Mouse (Mus musculus): ENCODE data around the gene Apof. TPM values are rescaled to one million over a fixed set of nuclear protein-coding genes. Genes with fewer than 3 reads are reported as not detected.

Apof gene
- polyA plus RNA-seq, 1 experiment = 0.44 TPM

- Histone ChIP-seq H3K4me3 (ENCODE audit: control insufficient read depth, low read depth, low read length) (no peak overlapping the region), H3K4me1 (ENCODE audit: control insufficient read depth, insufficient read depth, low read length) (no peaks in the 10 kb centered on the region), H3K27me3 (ENCODE audit: control insufficient read depth, insufficient read depth, low read length) (no peaks in the 10 kb centered on the region), H3K27ac (ENCODE audit: control insufficient read depth, insufficient read depth, low read depth, low read length) (no peak overlapping the region), H3K36me3 (ENCODE audit: control insufficient read depth, insufficient read depth, low read length) (peaks cover 2% of the 10 kb centered on the region)
- TF ChIP-seq CTCF (IDR thresholded peaks at IDR 0.05; ENCODE audit: control insufficient read depth, insufficient read depth, insufficient replicate concordance, low read depth, low read length) (no peak), POLR2A (IDR thresholded peaks at IDR 0.05; ENCODE audit: control insufficient read depth, low read depth, low read length) (no peak)
Observed at GRCm38 (mm10) chr10:128243252-128243651, 25.2 kb upstream of the Apof start.

- H3K27ac ChIP-seq (ENCODE audit: control insufficient read depth, insufficient read depth, low read depth, low read length) = no peak overlapping the region
- TF ChIP-seq POLR2A (IDR thresholded peaks at IDR 0.05; ENCODE audit: control insufficient read depth, low read depth, low read length) (no peak), CTCF (IDR thresholded peaks at IDR 0.05; ENCODE audit: control insufficient read depth, insufficient read depth, insufficient replicate concordance, low read depth, low read length) (no peak)
- no peaks in the 10 kb centered on the region for H3K4me1 ChIP-seq (ENCODE audit: control insufficient read depth, insufficient read depth, low read length)
- H3K36me3 ChIP-seq (ENCODE audit: control insufficient read depth, insufficient read depth, low read length) = peaks cover 2% of the 10 kb centered on the region
- no peak overlapping the region for H3K4me3 ChIP-seq (ENCODE audit: control insufficient read depth, low read depth, low read length)
- no peaks in the 10 kb centered on the region for H3K27me3 ChIP-seq (ENCODE audit: control insufficient read depth, insufficient read depth, low read length)
Observed at GRCm38 (mm10) chr10:128244121-128244520, 24.4 kb upstream of the Apof start.

- Histone ChIP-seq H3K27me3 (ENCODE audit: control insufficient read depth, insufficient read depth, low read length) (no peaks in the 10 kb centered on the region), H3K4me3 (ENCODE audit: control insufficient read depth, low read depth, low read length) (no peak overlapping the region), H3K36me3 (ENCODE audit: control insufficient read depth, insufficient read depth, low read length) (peaks cover 4% of the 10 kb centered on the region), H3K27ac (ENCODE audit: control insufficient read depth, insufficient read depth, low read depth, low read length) (no peak overlapping the region), H3K4me1 (ENCODE audit: control insufficient read depth, insufficient read depth, low read length) (no peaks in the 10 kb centered on the region)
- TF ChIP-seq POLR2A (IDR thresholded peaks at IDR 0.05; ENCODE audit: control insufficient read depth, low read depth, low read length) (no peak), CTCF (IDR thresholded peaks at IDR 0.05; ENCODE audit: control insufficient read depth, insufficient read depth, insufficient replicate concordance, low read depth, low read length) (no peak)
Observed at GRCm38 (mm10) chr10:128247020-128247732, 21.3 kb upstream of the Apof start.

DNA sequence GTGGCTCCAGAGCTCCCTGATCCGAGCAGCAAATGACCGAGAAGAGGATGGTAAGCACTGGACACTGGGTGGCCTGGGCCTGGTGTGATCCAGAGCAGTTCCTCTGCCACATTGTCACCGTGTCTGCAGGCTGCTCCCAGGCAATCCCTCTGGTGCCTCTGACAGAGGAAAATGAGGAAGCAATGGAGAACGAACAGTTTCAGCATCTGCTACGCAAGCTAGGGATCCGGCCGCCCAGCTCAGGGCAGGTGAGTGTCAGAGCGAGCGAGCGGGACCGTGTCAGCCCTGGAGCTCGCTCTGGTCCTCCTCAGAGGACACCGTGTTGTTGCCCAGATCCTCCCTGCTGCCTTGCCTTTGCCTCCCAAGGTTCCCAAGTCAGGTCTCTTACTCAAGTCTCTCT lies 17.9 kb upstream of the Apof start:
- H3K4me3 ChIP-seq (ENCODE audit: control insufficient read depth, low read depth, low read length) = no peak overlapping the region
- H3K27me3 ChIP-seq (ENCODE audit: control insufficient read depth, insufficient read depth, low read length) = no peaks in the 10 kb centered on the region
- peaks cover 1% of the 10 kb centered on the region; the same call in 1 of the 2 replicates for H3K36me3 ChIP-seq (ENCODE audit: control insufficient read depth, insufficient read depth, low read length)
- no peak overlapping the region for H3K27ac ChIP-seq (ENCODE audit: control insufficient read depth, insufficient read depth, low read depth, low read length)
- no peak for TF ChIP-seq POLR2A (IDR thresholded peaks at IDR 0.05; ENCODE audit: control insufficient read depth, low read depth, low read length)
- no peak for TF ChIP-seq CTCF (IDR thresholded peaks at IDR 0.05; ENCODE audit: control insufficient read depth, insufficient read depth, insufficient replicate concordance, low read depth, low read length)
- H3K4me1 ChIP-seq (ENCODE audit: control insufficient read depth, insufficient read depth, low read length) = no peaks in the 10 kb centered on the region

- H3K36me3 ChIP-seq (ENCODE audit: control insufficient read depth, insufficient read depth, low read length) = peaks cover 1% of the 10 kb centered on the region; the same call in 1 of the 2 replicates
- no peak within 1 kb of the TSS for H3K27ac ChIP-seq (ENCODE audit: control insufficient read depth, insufficient read depth, low read depth, low read length)
- TF ChIP-seq POLR2A (IDR thresholded peaks at IDR 0.05; ENCODE audit: control insufficient read depth, low read depth, low read length) (no peak), CTCF (IDR thresholded peaks at IDR 0.05; ENCODE audit: control insufficient read depth, insufficient read depth, insufficient replicate concordance, low read depth, low read length) (no peak)
- no peak within 1 kb of the TSS for H3K4me3 ChIP-seq (ENCODE audit: control insufficient read depth, low read depth, low read length)
- no peaks in the 10 kb centered on the region for H3K4me1 ChIP-seq (ENCODE audit: control insufficient read depth, insufficient read depth, low read length)
- no peaks in the 10 kb centered on the region for H3K27me3 ChIP-seq (ENCODE audit: control insufficient read depth, insufficient read depth, low read length)
Observed at GRCm38 (mm10) chr10:128253677-128254255, 14.7 kb upstream of the Apof start, which contains the start of gene Apon. Gene Apon (plus strand): TSS chr10:128254096.

GRCm38 (mm10) chr10:128255925-128256324 lies 12.5 kb upstream of the Apof start:
- TF ChIP-seq CTCF (IDR thresholded peaks at IDR 0.05; ENCODE audit: control insufficient read depth, insufficient read depth, insufficient replicate concordance, low read depth, low read length) = no peak
- TF ChIP-seq POLR2A (IDR thresholded peaks at IDR 0.05; ENCODE audit: control insufficient read depth, low read depth, low read length) = no peak
- Histone ChIP-seq H3K27me3 (ENCODE audit: control insufficient read depth, insufficient read depth, low read length) (no peaks in the 10 kb centered on the region), H3K4me3 (ENCODE audit: control insufficient read depth, low read depth, low read length) (no peak overlapping the region), H3K36me3 (ENCODE audit: control insufficient read depth, insufficient read depth, low read length) (no peaks in the 10 kb centered on the region; the same call in 1 of the 2 replicates), H3K27ac (ENCODE audit: control insufficient read depth, insufficient read depth, low read depth, low read length) (no peak overlapping the region), H3K4me1 (ENCODE audit: control insufficient read depth, insufficient read depth, low read length) (no peaks in the 10 kb centered on the region)

- no peak overlapping the region for H3K27ac ChIP-seq (ENCODE audit: control insufficient read depth, insufficient read depth, low read depth, low read length)
- H3K4me1 ChIP-seq (ENCODE audit: control insufficient read depth, insufficient read depth, low read length) = no peaks in the 10 kb centered on the region
- no peaks in the 10 kb centered on the region for H3K27me3 ChIP-seq (ENCODE audit: control insufficient read depth, insufficient read depth, low read length)
- no peak overlapping the region for H3K4me3 ChIP-seq (ENCODE audit: control insufficient read depth, low read depth, low read length)
- TF ChIP-seq CTCF (IDR thresholded peaks at IDR 0.05; ENCODE audit: control insufficient read depth, insufficient read depth, insufficient replicate concordance, low read depth, low read length) (no peak), POLR2A (IDR thresholded peaks at IDR 0.05; ENCODE audit: control insufficient read depth, low read depth, low read length) (no peak)
- no peaks in the 10 kb centered on the region; the same call in 1 of the 2 replicates for H3K36me3 ChIP-seq (ENCODE audit: control insufficient read depth, insufficient read depth, low read length)
Observed at GRCm38 (mm10) chr10:128256328-128256727, 12.1 kb upstream of the Apof start.
